Mouse (Mus musculus): ENCODE results near the gene Sh3bgr. TPM values are rescaled to one million over a fixed set of nuclear protein-coding genes. Genes with fewer than 3 reads are reported as not detected.

Sh3bgr gene
- 2.2 and 2.4 TPM in 2 replicates for total RNA-seq (2014; rRNA removed)
- polyA plus RNA-seq (2015; fragmentation: Nextera tagmentation; extraction: Ambion mirVana): 5.4 and 6.8 TPM in 2 replicates

DNA sequence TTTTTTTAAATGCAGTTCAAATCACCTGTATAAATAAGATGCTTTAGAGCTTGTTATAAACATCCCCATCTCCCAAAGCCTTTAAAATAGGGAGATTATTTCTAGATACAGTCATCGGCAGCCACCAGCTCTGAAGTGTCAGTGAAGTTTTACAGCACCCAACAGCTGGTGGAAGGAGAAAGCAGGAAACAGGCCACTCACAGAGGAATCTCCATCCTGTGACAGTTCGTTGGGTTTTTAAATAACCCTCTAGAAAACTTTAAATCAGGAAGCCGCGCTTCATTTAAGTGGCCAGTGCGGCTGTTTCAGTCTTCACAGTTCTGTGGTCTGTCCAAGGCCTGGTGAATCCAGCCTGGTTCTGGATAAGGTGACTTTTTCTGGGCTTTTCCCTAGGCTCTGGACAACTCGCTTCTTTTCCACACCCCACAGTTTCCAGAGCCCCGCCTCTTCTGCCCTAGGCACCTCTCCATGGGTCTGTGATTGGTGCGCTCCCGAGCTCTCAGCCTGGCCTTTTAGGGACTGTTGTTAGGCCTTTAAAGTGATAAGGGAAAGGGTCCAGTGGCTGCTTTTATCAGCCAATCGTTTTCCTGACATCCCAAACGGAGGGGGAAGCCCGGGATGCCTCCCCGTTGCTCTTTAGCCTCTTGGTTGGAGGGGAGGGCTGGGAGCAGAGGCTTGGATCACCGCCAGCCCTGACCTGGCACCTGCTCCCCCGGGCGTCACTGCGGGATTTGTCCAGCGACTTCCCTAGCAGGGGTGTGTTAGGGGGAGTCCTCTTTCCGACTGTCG lies at the start of gene Sh3bgr:
Sh3bgr (plus strand) TSS at position 538 of the 789 bp plus-strand sequence.
- DNase-seq (ENCODE audit: low spot score) (peak; percentile 21), ATAC-seq (ENCODE audit: low FRiP score) (no peak)
- 11% methylated on average over 20 of the region's 20 CpGs for WGBS
- Histone ChIP-seq H3K9ac (replicated peaks; ENCODE audit: low read length, poor library complexity, severe bottlenecking) (no peak within 1 kb of the TSS), H3K4me2 (ENCODE audit: low read depth, low read length, poor library complexity, severe bottlenecking) (peak within 1 kb of the TSS; percentile 42), H3K4me3 (ENCODE audit: low read depth, low read length) (peak within 1 kb of the TSS; percentile 15; the same call in 1 of the 2 replicates), H3K9me3 (ENCODE audit: low read length) (no peaks in the 10 kb centered on the region), H3K27ac (ENCODE audit: low read depth, low read length) (no peak within 1 kb of the TSS), H3K27me3 (ENCODE audit: insufficient read depth, low read length) (no peaks in the 10 kb centered on the region), H3K36me3 (ENCODE audit: insufficient read depth, low read length) (no peaks in the 10 kb centered on the region), H3K4me1 (ENCODE audit: insufficient read depth, low read length) (no peaks in the 10 kb centered on the region)
- TF ChIP-seq CTCF (IDR thresholded peaks at IDR 0.05): no peak

- Histone ChIP-seq H3K9me3 (ENCODE audit: low read length) (no peaks in the 10 kb centered on the region), H3K4me3 (ENCODE audit: low read depth, low read length) (no peak overlapping the region), H3K27me3 (ENCODE audit: insufficient read depth, low read length) (no peaks in the 10 kb centered on the region), H3K4me2 (ENCODE audit: low read depth, low read length, poor library complexity, severe bottlenecking) (no peak overlapping the region), H3K9ac (replicated peaks; ENCODE audit: low read length, poor library complexity, severe bottlenecking) (no peak overlapping the region), H3K4me1 (ENCODE audit: insufficient read depth, low read length) (peaks cover 6% of the 10 kb centered on the region; the same call in 1 of the 2 replicates), H3K27ac (ENCODE audit: low read depth, low read length) (no peak overlapping the region), H3K36me3 (ENCODE audit: insufficient read depth, low read length) (peaks cover 19% of the 10 kb centered on the region)
- ATAC-seq (ENCODE audit: low FRiP score): no peak
- TF ChIP-seq CTCF (IDR thresholded peaks at IDR 0.05): no peak
- DNase-seq (ENCODE audit: low spot score): no peak
- WGBS: 77% methylated on average over 4 of the region's 4 CpGs
Measured at GRCm38 (mm10) chr16:96150995-96151394, 49.3 kb upstream of the Sh3bgr start.

- Histone ChIP-seq H3K36me3 (ENCODE audit: insufficient read depth, low read length) (peaks cover 21% of the 10 kb centered on the region), H3K4me3 (ENCODE audit: low read depth, low read length) (no peak overlapping the region), H3K27ac (ENCODE audit: low read depth, low read length) (no peak overlapping the region), H3K4me1 (ENCODE audit: insufficient read depth, low read length) (peaks cover under 1% of the 10 kb centered on the region; the same call in 1 of the 2 replicates), H3K9ac (replicated peaks; ENCODE audit: low read length, poor library complexity, severe bottlenecking) (no peak overlapping the region), H3K9me3 (ENCODE audit: low read length) (no peaks in the 10 kb centered on the region), H3K27me3 (ENCODE audit: insufficient read depth, low read length) (no peaks in the 10 kb centered on the region), H3K4me2 (ENCODE audit: low read depth, low read length, poor library complexity, severe bottlenecking) (no peak overlapping the region)
- WGBS: 22% methylated on average over 9 of the region's 9 CpGs
- TF ChIP-seq CTCF (IDR thresholded peaks at IDR 0.05): peak; percentile 85
- peak; percentile 65 for DNase-seq (ENCODE audit: low spot score)
- 0 out of 2 replicates have a peak, but pooled peaks have one; percentile 20 for ATAC-seq (ENCODE audit: low FRiP score)
Measured at GRCm38 (mm10) chr16:96151551-96151950, 48.7 kb upstream of the Sh3bgr start.

- no peak overlapping the region for H3K4me3 ChIP-seq (ENCODE audit: low read depth, low read length)
- H3K27me3 ChIP-seq (ENCODE audit: insufficient read depth, low read length): no peaks in the 10 kb centered on the region
- DNase-seq (ENCODE audit: low spot score): no peak
- ATAC-seq (ENCODE audit: low FRiP score): no peak
- H3K36me3 ChIP-seq (ENCODE audit: insufficient read depth, low read length): peaks cover 28% of the 10 kb centered on the region
- no peaks in the 10 kb centered on the region for H3K9me3 ChIP-seq (ENCODE audit: low read length)
- H3K27ac ChIP-seq (ENCODE audit: low read depth, low read length): no peak overlapping the region
- no peak for TF ChIP-seq CTCF (IDR thresholded peaks at IDR 0.05)
- no peaks in the 10 kb centered on the region for H3K4me1 ChIP-seq (ENCODE audit: insufficient read depth, low read length)
- no peak overlapping the region for H3K4me2 ChIP-seq (ENCODE audit: low read depth, low read length, poor library complexity, severe bottlenecking)
- 97% methylated on average over 2 of the region's 2 CpGs for WGBS
- H3K9ac ChIP-seq (replicated peaks; ENCODE audit: low read length, poor library complexity, severe bottlenecking): no peak overlapping the region
Measured at GRCm38 (mm10) chr16:96154476-96154875, 45.8 kb upstream of the Sh3bgr start.

GRCm38 (mm10) chr16:96156019-96156418 lies 44.2 kb upstream of the Sh3bgr start:
- Histone ChIP-seq H3K9me3 (ENCODE audit: low read length) (no peaks in the 10 kb centered on the region), H3K4me1 (ENCODE audit: insufficient read depth, low read length) (no peaks in the 10 kb centered on the region), H3K27me3 (ENCODE audit: insufficient read depth, low read length) (no peaks in the 10 kb centered on the region), H3K4me2 (ENCODE audit: low read depth, low read length, poor library complexity, severe bottlenecking) (no peak overlapping the region), H3K27ac (ENCODE audit: low read depth, low read length) (no peak overlapping the region), H3K36me3 (ENCODE audit: insufficient read depth, low read length) (peaks cover 28% of the 10 kb centered on the region), H3K9ac (replicated peaks; ENCODE audit: low read length, poor library complexity, severe bottlenecking) (no peak overlapping the region), H3K4me3 (ENCODE audit: low read depth, low read length) (no peak overlapping the region)
- WGBS: 91% methylated on average over 8 of the region's 8 CpGs
- ATAC-seq (ENCODE audit: low FRiP score): no peak
- no peak for TF ChIP-seq CTCF (IDR thresholded peaks at IDR 0.05)
- no peak for DNase-seq (ENCODE audit: low spot score)

DNA sequence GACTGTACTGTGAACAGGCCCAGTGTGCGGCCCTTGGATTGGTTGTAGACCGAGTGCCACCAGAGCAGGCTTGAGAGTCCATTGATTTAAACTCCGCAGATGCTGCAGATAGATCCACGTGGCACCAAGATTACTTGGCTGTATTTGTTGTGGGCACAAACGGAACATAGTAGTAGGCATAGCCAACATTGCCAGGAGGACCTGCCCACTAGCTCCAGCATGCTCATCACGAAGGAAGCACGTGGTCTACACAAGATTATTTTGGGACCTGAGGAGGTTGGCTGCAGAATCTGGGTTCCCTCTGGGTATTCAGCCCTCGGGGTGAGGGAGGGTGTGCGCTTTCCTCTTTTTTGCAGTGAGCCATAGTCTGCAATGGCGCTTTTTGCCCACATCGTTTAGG lies 43.1 kb upstream of the Sh3bgr start:
- no peak for TF ChIP-seq CTCF (IDR thresholded peaks at IDR 0.05)
- Histone ChIP-seq H3K9ac (replicated peaks; ENCODE audit: low read length, poor library complexity, severe bottlenecking) (no peak overlapping the region), H3K4me2 (ENCODE audit: low read depth, low read length, poor library complexity, severe bottlenecking) (no peak overlapping the region), H3K4me1 (ENCODE audit: insufficient read depth, low read length) (no peaks in the 10 kb centered on the region), H3K4me3 (ENCODE audit: low read depth, low read length) (no peak overlapping the region), H3K27me3 (ENCODE audit: insufficient read depth, low read length) (no peaks in the 10 kb centered on the region), H3K9me3 (ENCODE audit: low read length) (no peaks in the 10 kb centered on the region), H3K27ac (ENCODE audit: low read depth, low read length) (no peak overlapping the region), H3K36me3 (ENCODE audit: insufficient read depth, low read length) (peaks cover 28% of the 10 kb centered on the region)
- ATAC-seq (ENCODE audit: low FRiP score) (no peak), DNase-seq (ENCODE audit: low spot score) (no peak)
- WGBS: 90% methylated on average over 11 of the region's 11 CpGs

Data from midbrain, postnatal 0 days (tissue).